28 mouse cellular contexts compared by ENCODE assay signal in genomic region chr5:135139881-135140280, GRCm38 (mm10). TPM values are rescaled to one million over a fixed set of nuclear protein-coding genes. Genes with fewer than 3 reads are reported as not detected.
"Had no signal": no experiment of that assay in that cellular context is flagged by ENCODE, and none has a peak within 500 bp of the region (broad histone marks: within the 10 kb centered on the region; RNA-seq: fewer than 3 reads in every experiment).

No protein-coding gene starts in this region.

- H3K9me3 ChIP-seq: embryonic facial prominence, embryonic 10.5 days; embryonic facial prominence, embryonic 12.5 days; embryonic facial prominence, embryonic 13.5 days; embryonic facial prominence, embryonic 15.5 days; forebrain, embryonic 10.5 days; forebrain, embryonic 12.5 days; forebrain, embryonic 13.5 days; forebrain, embryonic 15.5 days had no signal

- H3K9ac ChIP-seq: embryonic facial prominence, embryonic 12.5 days; embryonic facial prominence, embryonic 13.5 days; embryonic facial prominence, embryonic 15.5 days; forebrain, embryonic 12.5 days; forebrain, embryonic 13.5 days; forebrain, embryonic 15.5 days; forebrain, postnatal 0 days had no signal

- H3K4me2 ChIP-seq: embryonic facial prominence, embryonic 12.5 days; embryonic facial prominence, embryonic 13.5 days; embryonic facial prominence, embryonic 15.5 days; forebrain, embryonic 12.5 days; forebrain, embryonic 13.5 days; forebrain, embryonic 15.5 days had no signal

- DNase-seq: cerebellum, adult 2 months; cerebellum, adult 8-10 months; cerebellum, adult 9-10 months; cerebellum, adult 9-11 months; cerebellum, postnatal 10 days; cerebellum, postnatal 14 days; cerebellum, postnatal 25 days; cerebellum, postnatal 36 days; embryo, embryonic 11 days; forebrain, postnatal 0 days; gastrocnemius, adult 2 months; gastrocnemius, postnatal 10 days; gastrocnemius, postnatal 14 days; gastrocnemius, postnatal 25 days; gastrocnemius, postnatal 36 days; heart, adult 18-20 months had no signal

- H3K27ac ChIP-seq: embryonic facial prominence, embryonic 10.5 days; embryonic facial prominence, embryonic 12.5 days; embryonic facial prominence, embryonic 13.5 days; embryonic facial prominence, embryonic 15.5 days; forebrain, embryonic 10.5 days; forebrain, embryonic 12.5 days; forebrain, embryonic 13.5 days; forebrain, embryonic 15.5 days; gastrocnemius, adult 2 months had no signal

- H3K36me3 ChIP-seq: embryonic facial prominence, embryonic 10.5 days; embryonic facial prominence, embryonic 12.5 days; embryonic facial prominence, embryonic 13.5 days; embryonic facial prominence, embryonic 15.5 days; forebrain, embryonic 10.5 days; forebrain, embryonic 12.5 days; forebrain, embryonic 15.5 days had no signal

- H3K4me3 ChIP-seq: embryonic facial prominence, embryonic 10.5 days; embryonic facial prominence, embryonic 12.5 days; embryonic facial prominence, embryonic 13.5 days; embryonic facial prominence, embryonic 15.5 days; erythroblast, embryonic 14.5 days; forebrain, embryonic 10.5 days; forebrain, embryonic 12.5 days; forebrain, embryonic 13.5 days; forebrain, embryonic 15.5 days; gastrocnemius, adult 2 months had no signal

- ATAC-seq: forebrain, embryonic 13.5 days; forebrain, embryonic 14.5 days; forebrain, embryonic 15.5 days; forebrain, embryonic 16.5 days; forebrain, postnatal 0 days had no signal

- H3K4me1 ChIP-seq: embryonic facial prominence, embryonic 10.5 days; embryonic facial prominence, embryonic 12.5 days; embryonic facial prominence, embryonic 13.5 days; embryonic facial prominence, embryonic 15.5 days; forebrain, embryonic 10.5 days; forebrain, embryonic 12.5 days; forebrain, embryonic 13.5 days; forebrain, embryonic 15.5 days had no signal

RNA-seq across cellular contexts. Expression of gene Mlxipl, which starts 50.2 kb away (rescaled TPM):
- total RNA-seq: common myeloid progenitor, adult 5-6 weeks had no signal
